Mouse (Mus musculus) E14TG2a.4 (cell line): ENCODE measurements around the gene Dppa4.
A peak's percentile ranks its signal among the peaks of the same experiment; 100 is the strongest.

Experiments
- CTCF ChIP-seq: conservative IDR thresholded peaks from 2 replicates; pipeline ENCODE4 v1.5.1; 2014; ENCODE audit warnings: low read length
- NANOG ChIP-seq: IDR thresholded peaks from 2 replicates; pipeline ENCODE4 v1.6.1; 2014; ENCODE audit warnings: borderline replicate concordance, low read length, mixed read lengths
- POU5F1 ChIP-seq: IDR thresholded peaks from 2 replicates; pipeline ENCODE4 v1.6.1; 2014; ENCODE audit warnings: low read length, borderline replicate concordance

DNA sequence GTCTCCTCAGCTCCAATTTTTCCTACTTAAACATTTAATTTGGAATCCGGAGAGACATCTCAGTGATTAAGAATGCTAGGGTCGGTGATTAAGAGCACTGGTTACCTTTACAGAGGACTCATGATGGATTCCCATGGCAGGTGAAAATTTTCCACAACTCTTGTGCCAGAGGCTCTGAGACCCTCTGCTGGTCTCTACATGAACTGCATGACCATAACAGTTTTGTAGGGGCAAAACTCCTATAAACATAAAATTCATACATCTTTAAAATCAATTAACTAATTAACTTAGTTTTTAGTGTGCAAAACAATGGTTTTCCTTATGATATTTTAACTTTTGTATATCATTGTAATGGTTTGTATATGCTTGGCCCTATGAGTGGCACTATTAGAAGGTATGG is 44.9 kb downstream of the Dppa4 start:
- peak; percentile 79 for TF ChIP-seq CTCF
- TF ChIP-seq NANOG = no peak
- TF ChIP-seq POU5F1 = no peak
